Mouse (Mus musculus) MEL (cell line): ENCODE measurements around the gene Brd7. TPM values are rescaled to one million over a fixed set of nuclear protein-coding genes. Genes with fewer than 3 reads are reported as not detected.

Experiments
- DNase-seq: peaks from one replicate; pipeline ENCODE4 v3.0.0; 2011; ENCODE audit warnings: low read depth, low spot score
- H3K27ac ChIP-seq: 2 replicates; pipeline ENCODE4 v1.5.1; 2012; ENCODE audit warnings: low read depth, mild to moderate bottlenecking, control low read depth, low read length, moderate library complexity; ENCODE audit not compliant: control insufficient read depth
- H3K27me3 ChIP-seq, 2 experiments: fragments of 150-350 bp in 1 of 2; sonication (generic) in 1 of 2; 2 replicates each; pipeline ENCODE4 v1.6.1; 2012; ENCODE audit warnings: low read length in 2 of 2, mild to moderate bottlenecking in 2 of 2, improper control_type of control experiment in 1 of 2, moderate library complexity in 1 of 2; ENCODE audit not compliant: insufficient read depth in 2 of 2, control insufficient read depth in 1 of 2
- H3K36me3 ChIP-seq, 2 experiments: 2 replicates each; pipeline ENCODE4 v1.6.1; 2012 to 2014; ENCODE audit warnings: low read length in 2 of 2, improper control_type of control experiment in 1 of 2, inconsistent platforms in 1 of 2, mild to moderate bottlenecking in 1 of 2; ENCODE audit not compliant: insufficient read depth in 2 of 2, control insufficient read depth in 1 of 2
- H3K4me1 ChIP-seq, 2 experiments: fragments of 150-350 bp in 1 of 2; sonication (generic) in 1 of 2; 2 replicates each; pipeline ENCODE4 v1.6.1; 2012; ENCODE audit warnings: low read length in 2 of 2, improper control_type of control experiment in 1 of 2, mild to moderate bottlenecking in 1 of 2; ENCODE audit not compliant: insufficient read depth in 2 of 2, control insufficient read depth in 1 of 2
- H3K4me3 ChIP-seq, 2 experiments: fragments of 150-350 bp in 1 of 2; sonication (generic) in 1 of 2; 2 replicates each; pipeline ENCODE4 v1.5.1; 2012; ENCODE audit warnings: low read depth in 2 of 2, low read length in 2 of 2, mild to moderate bottlenecking in 2 of 2, moderate library complexity in 2 of 2, control low read depth in 1 of 2, improper control_type of control experiment in 1 of 2; ENCODE audit not compliant: control insufficient read depth in 1 of 2, insufficient read depth in 1 of 2
- H3K79me2 ChIP-seq: 2 replicates; pipeline ENCODE4 v1.6.1; 2012; ENCODE audit warnings: mild to moderate bottlenecking, low read length, moderate library complexity; ENCODE audit not compliant: control insufficient read depth, poor library complexity, insufficient read depth
- H3K9ac ChIP-seq: 2 replicates; pipeline ENCODE4 v1.6.1; 2012; ENCODE audit warnings: low read depth, mild to moderate bottlenecking, control low read depth, low read length, moderate library complexity; ENCODE audit not compliant: control insufficient read depth, poor library complexity, severe bottlenecking
- H3K9me3 ChIP-seq: fragments of 150-350 bp; sonication (generic); replicated peaks from 2 replicates; pipeline ENCODE4 v1.6.1; 2012; ENCODE audit warnings: mild to moderate bottlenecking, low read length, improper control_type of control experiment, moderate library complexity; ENCODE audit not compliant: insufficient read depth
- CHD1 ChIP-seq: IDR thresholded peaks from 2 replicates; pipeline ENCODE4 v1.6.1; 2012; ENCODE audit warnings: low read depth, mild to moderate bottlenecking, inconsistent platforms, low read length, improper control_type of control experiment
- CHD2 ChIP-seq: IDR thresholded peaks from 2 replicates; pipeline ENCODE4 v1.6.1; 2011; ENCODE audit warnings: low read length, improper control_type of control experiment
- CTCF ChIP-seq, 3 experiments: IDR thresholded peaks in 2 of 3; conservative IDR thresholded peaks in 1 of 3; 2 replicates each; pipeline ENCODE4 v1.5.1; 2011 to 2012; ENCODE audit warnings: low read length in 3 of 3, low read depth in 2 of 3, mild to moderate bottlenecking in 2 of 3, improper control_type of control experiment in 1 of 3, inconsistent platforms in 1 of 3, mixed read lengths in 1 of 3, moderate library complexity in 1 of 3; ENCODE audit not compliant: control insufficient read depth in 1 of 3, insufficient read depth in 1 of 3, poor library complexity in 1 of 3, severe bottlenecking in 1 of 3
- KAT2A ChIP-seq: conservative IDR thresholded peaks from 2 replicates; pipeline ENCODE4 v1.6.1; 2012; ENCODE audit warnings: low read depth, low read length, improper control_type of control experiment, inconsistent platforms
- MAFK ChIP-seq: IDR thresholded peaks from 2 replicates; pipeline ENCODE4 v1.6.1; 2011; ENCODE audit warnings: low read depth, mild to moderate bottlenecking, low read length, improper control_type of control experiment, borderline replicate concordance
- RAD21 ChIP-seq: IDR thresholded peaks from 2 replicates; pipeline ENCODE4 v1.6.1; 2011; ENCODE audit warnings: mild to moderate bottlenecking, low read depth, low read length, improper control_type of control experiment
- SMC3 ChIP-seq: IDR thresholded peaks from 2 replicates; pipeline ENCODE4 v1.6.1; 2011; ENCODE audit warnings: low read depth, low read length, improper control_type of control experiment
- TAL1 ChIP-seq: IDR thresholded peaks from 2 replicates; pipeline ENCODE4 v1.6.1; 2012; ENCODE audit warnings: mild to moderate bottlenecking, inconsistent platforms, low read length, moderate library complexity, mixed read lengths
- ZKSCAN1 ChIP-seq: IDR thresholded peaks from 2 replicates; pipeline ENCODE4 v1.6.1; 2012; ENCODE audit warnings: low read depth, mild to moderate bottlenecking, inconsistent platforms, low read length, improper control_type of control experiment, moderate library complexity
- ZMIZ1 ChIP-seq: IDR thresholded peaks from 2 replicates; pipeline ENCODE4 v1.6.1; 2012; ENCODE audit warnings: low read depth, mild to moderate bottlenecking, inconsistent platforms, low read length, improper control_type of control experiment, moderate library complexity
- polyA plus RNA-seq, 2 experiments: library from polyadenylated mRNA; stranded (reverse) in 1 of 2; unstranded in 1 of 2; fragments of >175 nt in 1 of 2; fragments of >200 nt in 1 of 2; gene quantifications; 2 replicates each; pipeline versions ENCODE4 v1.2.1 to v1.2.4; 2012; ENCODE audit warnings: low replicate concordance in 2 of 2, low read depth in 1 of 2; ENCODE audit not compliant: insufficient read length in 2 of 2, insufficient read depth in 1 of 2, missing spikeins in 1 of 2
- total RNA-seq: library from RNA; depleted of rRNA; stranded (reverse); fragments of 300-350 nt; gene quantifications from 2 replicates; pipeline ENCODE4 v1.2.3, GENCODE M21; 2012

Brd7 gene
- total and polyA plus RNA-seq, 3 experiments, result 40.0 to 192 (median 89.0) TPM

DNA sequence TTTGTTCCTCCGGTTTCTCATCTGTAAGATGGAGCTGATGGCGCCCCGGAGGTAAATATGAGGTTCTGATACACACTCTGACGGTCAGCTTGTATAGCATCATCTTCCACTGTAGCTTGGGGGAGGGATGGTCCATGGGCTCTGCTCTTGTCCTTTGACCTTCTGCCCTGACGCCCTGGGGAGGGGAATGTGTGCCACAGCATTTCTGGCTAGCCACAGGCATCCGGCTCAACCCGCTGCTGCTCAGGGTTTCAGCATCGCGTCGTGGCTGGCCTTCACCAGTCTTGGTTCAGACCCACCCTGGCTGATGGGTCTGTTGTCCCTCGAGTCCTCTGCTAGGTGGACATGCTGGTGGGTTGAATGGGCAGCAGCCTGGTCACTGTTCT is 70.7 kb downstream of the Brd7 start:
- no peaks in the 10 kb centered on the region for H3K27me3 ChIP-seq

GRCm38 (mm10) chr8:88290326-88291304 is 71.4 kb downstream of the Brd7 start:
- Histone ChIP-seq H3K27me3 (no peaks in the 10 kb centered on the region), H3K27ac (peak overlapping the region; percentile 5; the same call in 1 of the 2 replicates), H3K4me3 (no peak overlapping the region), H3K9me3 (no peaks in the 10 kb centered on the region), H3K36me3 (peaks cover 4 to 36% of the 10 kb centered on the region in 2 experiments), H3K9ac (0 out of 2 replicates have a peak overlapping the region, but pooled peaks have one; percentile 1), H3K4me1 (peaks cover 10 to 47% of the 10 kb centered on the region in 2 experiments), H3K79me2 (peaks cover 60% of the 10 kb centered on the region)
- peak; percentile 94 for TF ChIP-seq ZKSCAN1
- TF ChIP-seq KAT2A, result no peak
- DNase-seq, result no peak

More for the DNA sequence above, 70.7 kb downstream of the Brd7 start:
- Histone ChIP-seq H3K79me2 (peaks cover 62% of the 10 kb centered on the region), H3K9ac (no peak overlapping the region), H3K4me1 (peaks cover 10 to 49% of the 10 kb centered on the region in 2 experiments), H3K36me3 (peaks cover 4 to 43% of the 10 kb centered on the region in 2 experiments), H3K27ac (no peak overlapping the region)
- no peak for DNase-seq
- no peak for TF ChIP-seq ZKSCAN1
- TF ChIP-seq, all 39 proteins: peak for 0
- H3K9me3 ChIP-seq, result no peaks in the 10 kb centered on the region
- H3K4me3 ChIP-seq, result no peak overlapping the region

DNA sequence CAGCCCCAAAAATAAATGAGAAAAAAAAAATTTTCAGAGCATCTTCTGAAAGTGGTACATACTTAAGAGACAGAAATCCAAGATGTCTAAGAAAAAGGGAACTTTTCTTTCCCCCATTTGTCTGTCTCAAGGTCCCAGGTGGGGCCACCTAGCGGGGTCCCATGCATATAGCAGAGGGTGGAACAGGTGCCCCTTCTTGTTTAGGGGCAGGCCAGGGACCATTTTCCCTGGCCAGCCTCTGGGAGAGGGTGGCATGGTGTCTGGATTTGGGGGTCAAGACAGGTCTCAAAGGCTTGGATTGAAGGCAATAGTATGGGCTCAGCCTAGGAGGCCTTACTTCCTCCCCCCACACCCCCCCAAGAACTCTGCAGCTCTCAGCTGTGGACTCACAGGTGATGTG is 72.1 kb downstream of the Brd7 start:
- H3K4me3 ChIP-seq, result no peak overlapping the region
- peak overlapping the region; percentile 1 for H3K9ac ChIP-seq
- peak; percentile 72 for DNase-seq
- no peaks in the 10 kb centered on the region for H3K9me3 ChIP-seq
- H3K27me3 ChIP-seq, result no peaks in the 10 kb centered on the region
- TF ChIP-seq CHD2 (no peak), RAD21 (peak; percentile 4; the same call in 1 of the 2 replicates), SMC3 (peak; percentile 37), MAFK (no peak), CHD1 (no peak), CTCF (IDR thresholded peaks at IDR 0.05 in 2 of 3, conservative IDR thresholded peaks at IDR 0.05 in 1 of 3; ENCODE audit: control insufficient read depth in 1 of 3, insufficient read depth in 1 of 3, low read depth in 2 of 3, low read length in 3 of 3, poor library complexity in 1 of 3, severe bottlenecking in 1 of 3) (peak; percentile 20 to 63 (median 62); a peak in 5 of 6 replicates), TAL1 (no peak), ZMIZ1 (no peak), KAT2A (no peak)
- H3K4me1 ChIP-seq, result peaks cover 7 to 41% of the 10 kb centered on the region in 2 experiments; a peak in 3 of 4 replicates
- peaks cover 0 to 29% of the 10 kb centered on the region in 2 experiments; a peak in 2 of 4 replicates for H3K36me3 ChIP-seq
- peaks cover 53% of the 10 kb centered on the region for H3K79me2 ChIP-seq
- peak overlapping the region; percentile 98 for H3K27ac ChIP-seq
